In genomic region chr4:124989787-124990253, GRCm38 (mm10) we compare ENCODE assay signal across 11 mouse cellular contexts. TPM values are rescaled to one million over a fixed set of nuclear protein-coding genes. Genes with fewer than 3 reads are reported as not detected.
DNase-seq lines count a peak whose midpoint lies in the region; ATAC-seq and TF ChIP-seq lines count a peak whose summit lies in the region.
"Had no signal": no experiment of that assay in that cellular context is flagged by ENCODE, and none has a peak within 500 bp of the region (broad histone marks: within the 10 kb centered on the region; RNA-seq: fewer than 3 reads in every experiment).

No protein-coding gene starts in this region.

- no peaks in the 10 kb centered on the region for H3K36me3 ChIP-seq in forebrain, embryonic 11.5 days (ENCODE audit: control insufficient read depth, insufficient read depth, low read length)
- no peaks in the 10 kb centered on the region for H3K36me3 ChIP-seq in forebrain, postnatal 0 days (ENCODE audit: insufficient read depth)
- no peaks in the 10 kb centered on the region for H3K36me3 ChIP-seq in megakaryocyte, embryonic 14.5 days (replicated peaks; ENCODE audit: low read length)
- no peaks in the 10 kb centered on the region for H3K36me3 ChIP-seq in liver, embryonic 12.5 days

- WGBS in forebrain, embryonic 11.5 days: 3% methylated on average over 20 of the region's 20 CpGs
- 6% methylated on average over 20 of the region's 20 CpGs for WGBS in forebrain, postnatal 0 days
- 10% methylated on average over 20 of the region's 20 CpGs for WGBS in liver, embryonic 12.5 days (ENCODE audit: insufficient replicate concordance)

- ATAC-seq in forebrain, embryonic 11.5 days (replicated peaks; ENCODE audit: low FRiP score): 0 out of 2 replicates have a peak, but pooled peaks have one; percentile 15
- no peak for ATAC-seq in forebrain, postnatal 0 days
- no peak for ATAC-seq in megakaryocyte, adult 5-6 weeks (ENCODE audit: poor library complexity, severe bottlenecking)
- ATAC-seq in liver, embryonic 12.5 days: no peak
- ATAC-seq: inflammation-experienced regulatory T-cells, adult 6 months had no signal

- peak overlapping the region; percentile 43 for H3K9ac ChIP-seq in forebrain, embryonic 11.5 days (ENCODE audit: low read length)
- H3K9ac ChIP-seq in forebrain, postnatal 0 days: no peak overlapping the region
- no peak overlapping the region for H3K9ac ChIP-seq in liver, embryonic 12.5 days

- H3K4me2 ChIP-seq in forebrain, embryonic 11.5 days (ENCODE audit: low read depth, low read length, severe bottlenecking): peak overlapping the region; percentile 47
- H3K4me2 ChIP-seq in forebrain, postnatal 0 days (ENCODE audit: low read depth): no peak overlapping the region
- H3K4me2 ChIP-seq in liver, embryonic 12.5 days: peak overlapping the region; percentile 26

- H3K27ac ChIP-seq in forebrain, embryonic 11.5 days (ENCODE audit: low read depth, low read length): no peak overlapping the region
- no peak overlapping the region for H3K27ac ChIP-seq in forebrain, postnatal 0 days (ENCODE audit: low read depth, low read length)
- H3K27ac ChIP-seq in liver, embryonic 12.5 days: no peak overlapping the region
- H3K27ac ChIP-seq: macrophage had no signal

- H3K27me3 ChIP-seq in forebrain, embryonic 11.5 days (ENCODE audit: control insufficient read depth, insufficient read depth, low read length): peaks cover 45% of the 10 kb centered on the region
- H3K27me3 ChIP-seq in forebrain, postnatal 0 days (ENCODE audit: insufficient read depth, low read length): peaks cover 54% of the 10 kb centered on the region
- H3K27me3 ChIP-seq in megakaryocyte, embryonic 14.5 days (replicated peaks): peaks cover 90% of the 10 kb centered on the region
- peaks cover 88% of the 10 kb centered on the region for H3K27me3 ChIP-seq in liver, embryonic 12.5 days (replicated peaks)

- no peaks in the 10 kb centered on the region for H3K9me3 ChIP-seq in forebrain, embryonic 11.5 days (ENCODE audit: control insufficient read depth, low read length)
- no peaks in the 10 kb centered on the region for H3K9me3 ChIP-seq in forebrain, postnatal 0 days (ENCODE audit: low read length)
- no peaks in the 10 kb centered on the region for H3K9me3 ChIP-seq in megakaryocyte, embryonic 14.5 days
- H3K9me3 ChIP-seq in liver, embryonic 12.5 days (replicated peaks): no peaks in the 10 kb centered on the region

- peak overlapping the region; percentile 14; the same call in 1 of the 2 replicates for H3K4me3 ChIP-seq in forebrain, embryonic 11.5 days (ENCODE audit: low read depth, low read length)
- no peak overlapping the region for H3K4me3 ChIP-seq in forebrain, postnatal 0 days (ENCODE audit: low read depth, low read length)
- peak overlapping the region; percentile 50 for H3K4me3 ChIP-seq in megakaryocyte, embryonic 14.5 days (replicated peaks)
- no peak overlapping the region for H3K4me3 ChIP-seq in liver, embryonic 12.5 days

- peaks cover 25% of the 10 kb centered on the region for H3K4me1 ChIP-seq in forebrain, embryonic 11.5 days (replicated peaks; ENCODE audit: control insufficient read depth, insufficient read depth, low read length)
- H3K4me1 ChIP-seq in forebrain, postnatal 0 days (ENCODE audit: insufficient read depth): no peaks in the 10 kb centered on the region; the same call in 1 of the 2 replicates
- peaks cover 64% of the 10 kb centered on the region for H3K4me1 ChIP-seq in megakaryocyte, embryonic 14.5 days
- peaks cover 20% of the 10 kb centered on the region; the same call in 1 of the 2 replicates for H3K4me1 ChIP-seq in liver, embryonic 12.5 days

- TF ChIP-seq CTCF in forebrain, postnatal 0 days (IDR thresholded peaks at IDR 0.05; ENCODE audit: low read depth): no peak

- peak; percentile 59 for DNase-seq in forebrain, embryonic 11.5 days (ENCODE audit: low spot score)
- no peak for DNase-seq in forebrain, postnatal 0 days
- DNase-seq in frontal cortex, postnatal 10 days (ENCODE audit: low spot score in 2 of 2): no peak
- DNase-seq in layer of hippocampus, postnatal 14 days (ENCODE audit: low spot score in 2 of 2): no peak
- no peak for DNase-seq in thymus, postnatal 4 days
- DNase-seq: right cerebral cortex, postnatal 25 days had no signal

RNA-seq across cellular contexts. Expression of gene Rspo1, which starts 3.6 kb away (rescaled TPM):
- polyA plus RNA-seq in forebrain, embryonic 11.5 days (2014; fragmentation: Nextera tagmentation; extraction: Ambion mirVana): 56.2 and 64.8 TPM in 2 replicates
- total RNA-seq in forebrain, postnatal 0 days (2014; rRNA removed): 0.77 and 2.4 TPM in 2 replicates
- 0.87 and 1.9 TPM in 2 replicates for polyA plus RNA-seq in forebrain, postnatal 0 days (2015; fragmentation: Nextera tagmentation; extraction: Ambion mirVana)
- 1.2 TPM in 1 of 2 replicates, not detected in the other for polyA plus RNA-seq in megakaryocyte, embryonic 14.5 days (2012; ENCODE audit: insufficient read depth, low replicate concordance)
- total RNA-seq in megakaryocyte, adult 5-6 weeks (2015): 9.5 and 11.9 TPM in 2 replicates
- total RNA-seq in megakaryocyte, adult 5-6 weeks (2017): 4.8 and 5.9 TPM in 2 replicates
- 1.2 and 1.4 TPM in 2 replicates for polyA plus RNA-seq in liver, embryonic 12.5 days (2016; fragmentation: Nextera tagmentation; extraction: Ambion mirVana)
- 10 to 100 TPM; 13.0 to 18.6 TPM for total RNA-seq in layer of hippocampus, postnatal 14 days (2021)
- polyA plus RNA-seq: inflammation-experienced regulatory T-cells, adult 6 months; macrophage had no signal

RNA-seq across cellular contexts. Expression of gene Gnl2, which starts 26.6 kb away (rescaled TPM):
- 95.5 and 98.5 TPM in 2 replicates for polyA plus RNA-seq in forebrain, embryonic 11.5 days (2014; fragmentation: Nextera tagmentation; extraction: Ambion mirVana)
- 63.7 and 68.5 TPM in 2 replicates for total RNA-seq in forebrain, postnatal 0 days (2014; rRNA removed)
- polyA plus RNA-seq in forebrain, postnatal 0 days (2015; fragmentation: Nextera tagmentation; extraction: Ambion mirVana): 82.3 and 84.0 TPM in 2 replicates
- 1.6 and 16.3 TPM in 2 replicates for polyA plus RNA-seq in megakaryocyte, embryonic 14.5 days (2012; ENCODE audit: insufficient read depth, low replicate concordance)
- total RNA-seq in megakaryocyte, adult 5-6 weeks (2015): 30.6 and 36.1 TPM in 2 replicates
- 61.7 and 64.0 TPM in 2 replicates for total RNA-seq in megakaryocyte, adult 5-6 weeks (2017)
- 69.9 and 72.5 TPM in 2 replicates for polyA plus RNA-seq in liver, embryonic 12.5 days (2016; fragmentation: Nextera tagmentation; extraction: Ambion mirVana)
- total RNA-seq in layer of hippocampus, postnatal 14 days (2021): 10 to 100 TPM; 62.6 to 71.7 TPM

RNA-seq across cellular contexts. Expression of gene Cdca8, which starts 50.7 kb away (rescaled TPM):
- polyA plus RNA-seq in forebrain, embryonic 11.5 days (2014; fragmentation: Nextera tagmentation; extraction: Ambion mirVana): 284 and 293 TPM in 2 replicates
- total RNA-seq in forebrain, postnatal 0 days (2014; rRNA removed): 7.3 and 10.1 TPM in 2 replicates
- polyA plus RNA-seq in forebrain, postnatal 0 days (2015; fragmentation: Nextera tagmentation; extraction: Ambion mirVana): 16.8 and 21.2 TPM in 2 replicates
- 74.9 and 113 TPM in 2 replicates for polyA plus RNA-seq in megakaryocyte, embryonic 14.5 days (2012; ENCODE audit: insufficient read depth, low replicate concordance)
- 109 and 126 TPM in 2 replicates for total RNA-seq in megakaryocyte, adult 5-6 weeks (2015)
- total RNA-seq in megakaryocyte, adult 5-6 weeks (2017): 116 and 152 TPM in 2 replicates
- 173 and 177 TPM in 2 replicates for polyA plus RNA-seq in liver, embryonic 12.5 days (2016; fragmentation: Nextera tagmentation; extraction: Ambion mirVana)
- total RNA-seq in layer of hippocampus, postnatal 14 days (2021): 1 to 10 TPM; 3.3 to 3.4 TPM

RNA-seq across cellular contexts. Expression of gene 9930104L06Rik, which starts 53.0 kb away (rescaled TPM):
- 5.9 and 6.1 TPM in 2 replicates for polyA plus RNA-seq in forebrain, embryonic 11.5 days (2014; fragmentation: Nextera tagmentation; extraction: Ambion mirVana)
- 12.4 and 36.1 TPM in 2 replicates for total RNA-seq in forebrain, postnatal 0 days (2014; rRNA removed)
- 6.0 and 8.7 TPM in 2 replicates for polyA plus RNA-seq in forebrain, postnatal 0 days (2015; fragmentation: Nextera tagmentation; extraction: Ambion mirVana)
- polyA plus RNA-seq in megakaryocyte, embryonic 14.5 days (2012; ENCODE audit: insufficient read depth, low replicate concordance): 1.6 TPM in 1 of 2 replicates, not detected in the other
- 2.4 and 4.0 TPM in 2 replicates for total RNA-seq in megakaryocyte, adult 5-6 weeks (2015)
- total RNA-seq in megakaryocyte, adult 5-6 weeks (2017): 6.7 and 7.8 TPM in 2 replicates
- polyA plus RNA-seq in liver, embryonic 12.5 days (2016; fragmentation: Nextera tagmentation; extraction: Ambion mirVana): 7.5 and 8.3 TPM in 2 replicates
- 10 to 100 TPM; 16.8 to 17.5 TPM for total RNA-seq in layer of hippocampus, postnatal 14 days (2021)

Comparison
In these comparisons a context has a peak if more than half of its experiments do, and no peak if none do; other contexts are left out.
1. H3K4me3 ChIP-seq: peak in forebrain, embryonic 11.5 days (single experiment) and megakaryocyte, embryonic 14.5 days (single experiment); none in forebrain, postnatal 0 days (single experiment) and liver, embryonic 12.5 days (single experiment).
2. RNA of gene Rspo1, which starts 3.6 kb away (polyA plus RNA-seq): 56.2 to 64.8 TPM in forebrain, embryonic 11.5 days; 0.87 to 1.9 TPM in forebrain, postnatal 0 days, 1.2 to 1.4 TPM in liver, embryonic 12.5 days and 1.2 TPM in megakaryocyte, embryonic 14.5 days; every median in the first group is over 10 times any median in the second.